Mouse (Mus musculus): ENCODE results near the gene Rras2. TPM values are rescaled to one million over a fixed set of nuclear protein-coding genes. Genes with fewer than 3 reads are reported as not detected.

Rras2 gene
- total RNA-seq (2021): 10 to 100 TPM; 13.9 to 18.5 TPM
- long read RNA-seq, experiment 1, transcript Rras2-201 (6 exons, 2,275 nt): major isoform, 8 of 8 reads
- long read RNA-seq, experiment 1, partial matches to known transcripts: 0 of 8 reads
- long read RNA-seq, experiment 1, other reads (novel, unspliced or antisense): 0 of 8 reads
- long read RNA-seq, experiment 2, transcript Rras2-201 (6 exons, 2,275 nt): major isoform, 6 of 11 reads
- long read RNA-seq, experiment 2, partial matches to known transcripts: 3 of 11 reads
- long read RNA-seq, experiment 2, other reads (novel, unspliced or antisense): 2 of 11 reads

- DNase-seq: peak; percentile 85
These were observed at the start of gene Rras2 for GRCm38 (mm10) chr7:114117444-114117905. Gene Rras2, minus strand, starts transcription at chr7:114117781.

GRCm38 (mm10) chr7:114162975-114163374, 45.4 kb upstream of the Rras2 start:
- DNase-seq: no peak

- DNase-seq: no peak
These were observed 43.5 kb upstream of the Rras2 start for GRCm38 (mm10) chr7:114161101-114161500.

- no peak for DNase-seq
These were observed 40.2 kb upstream of the Rras2 start for GRCm38 (mm10) chr7:114157716-114158278.

- DNase-seq: no peak
These were observed 38.8 kb upstream of the Rras2 start for GRCm38 (mm10) chr7:114156364-114156763.

GRCm38 (mm10) chr7:114155053-114155865, 37.7 kb upstream of the Rras2 start:
- no peak for DNase-seq

- no peak for DNase-seq
These were observed 33.6 kb upstream of the Rras2 start for GRCm38 (mm10) chr7:114151036-114151780.

GRCm38 (mm10) chr7:114149564-114149963, 32.0 kb upstream of the Rras2 start:
- no peak for DNase-seq

- DNase-seq: no peak
These were observed 31.6 kb upstream of the Rras2 start for GRCm38 (mm10) chr7:114149135-114149534.

GRCm38 (mm10) chr7:114145841-114146240, 28.3 kb upstream of the Rras2 start:
- DNase-seq: no peak

GRCm38 (mm10) chr7:114142151-114142798, 24.7 kb upstream of the Rras2 start:
- DNase-seq: no peak

GRCm38 (mm10) chr7:114140026-114140425, 22.4 kb upstream of the Rras2 start:
- no peak for DNase-seq

- DNase-seq: no peak
These were observed 21.8 kb upstream of the Rras2 start for GRCm38 (mm10) chr7:114139400-114139799.

- DNase-seq: no peak
These were observed 20.7 kb upstream of the Rras2 start for GRCm38 (mm10) chr7:114138261-114138660.

- DNase-seq: no peak
These were observed 17.6 kb upstream of the Rras2 start for GRCm38 (mm10) chr7:114135166-114135565.

- DNase-seq: no peak
These were observed 16.4 kb upstream of the Rras2 start for GRCm38 (mm10) chr7:114133957-114134356.

- no peak for DNase-seq
These were observed 14.7 kb upstream of the Rras2 start for GRCm38 (mm10) chr7:114132316-114132715.

GRCm38 (mm10) chr7:114129281-114129680, 11.7 kb upstream of the Rras2 start:
- no peak for DNase-seq

- no peak for DNase-seq
These were observed 599 bp upstream of the Rras2 start for GRCm38 (mm10) chr7:114118180-114118579.

- DNase-seq: peak; percentile 64
These were observed 750 bp downstream of the Rras2 start for GRCm38 (mm10) chr7:114116711-114117351.

GRCm38 (mm10) chr7:114115961-114116360, 1.6 kb downstream of the Rras2 start:
- DNase-seq: no peak
